Mouse (Mus musculus): Measurements from ENCODE around the gene Btbd9.

Btbd9 gene

DNA sequence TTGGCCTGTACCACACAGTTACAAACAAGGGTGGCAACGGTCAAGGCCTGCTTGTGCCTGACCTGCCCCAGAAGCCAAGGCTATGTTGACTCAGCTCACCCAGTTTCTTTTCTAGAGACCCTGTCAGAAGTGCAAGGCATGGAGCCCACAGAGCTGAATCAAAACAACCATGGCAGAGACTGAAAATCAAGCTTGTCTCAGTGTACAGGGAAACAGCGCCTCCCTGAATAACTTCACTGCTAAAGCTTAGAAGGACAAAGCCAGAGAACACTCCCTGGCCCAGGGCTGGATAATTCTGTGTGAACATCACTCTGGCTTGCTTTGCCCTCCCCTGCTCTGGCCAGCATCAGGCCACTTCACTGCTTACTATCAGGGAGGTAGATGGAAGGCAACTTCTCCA, 228.3 kb downstream of the Btbd9 start:
- intact Hi-C loops (cut with DNase I) = no loop called here

DNA sequence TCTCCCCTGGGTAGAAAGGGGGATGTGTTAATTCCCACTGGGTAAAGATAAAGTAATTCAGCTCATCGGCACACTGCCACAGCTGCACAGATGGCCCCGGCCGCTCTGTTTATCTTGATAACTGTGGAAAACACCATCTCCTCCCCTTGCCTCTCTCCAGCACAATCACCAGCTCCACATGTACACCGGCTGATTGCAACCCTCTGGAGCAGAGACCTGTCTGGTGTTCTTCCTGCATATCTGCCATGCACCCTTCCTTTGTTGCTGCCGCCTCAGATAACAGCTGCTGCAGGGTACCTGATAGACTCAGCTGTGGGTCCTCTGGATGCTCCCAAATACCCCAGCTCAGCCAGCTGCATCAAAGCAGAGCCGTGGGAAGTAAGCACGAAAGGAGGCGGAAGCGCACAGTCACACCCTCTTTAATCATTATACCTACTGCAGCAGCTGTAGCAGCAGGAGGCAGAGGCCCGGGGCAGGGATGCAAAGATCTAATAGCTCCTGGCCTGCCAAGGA, 229.1 kb downstream of the Btbd9 start:
- intact Hi-C loops (cut with DNase I) = no loop called here

DNA sequence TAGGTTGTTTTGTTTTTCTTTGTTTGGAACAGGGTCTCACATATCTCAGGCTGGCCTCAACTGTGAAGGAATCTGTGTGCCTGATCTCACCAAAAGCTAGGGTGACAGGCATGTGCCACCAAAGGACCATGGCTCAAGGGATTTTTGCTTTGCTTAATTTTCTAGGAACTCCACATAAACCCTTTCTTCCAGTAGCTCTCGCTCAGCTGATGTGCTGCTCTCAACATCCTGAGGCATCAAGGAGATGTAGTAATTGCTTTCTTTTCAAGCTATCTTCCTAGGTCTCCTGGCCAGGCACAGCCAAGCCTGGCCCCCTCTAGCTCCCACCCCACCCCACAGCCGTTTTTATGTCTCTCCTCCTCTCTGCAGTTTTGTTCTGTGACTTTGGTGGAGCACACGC, 231.3 kb downstream of the Btbd9 start:
- intact Hi-C loops (cut with DNase I) = no loop called here

DNA sequence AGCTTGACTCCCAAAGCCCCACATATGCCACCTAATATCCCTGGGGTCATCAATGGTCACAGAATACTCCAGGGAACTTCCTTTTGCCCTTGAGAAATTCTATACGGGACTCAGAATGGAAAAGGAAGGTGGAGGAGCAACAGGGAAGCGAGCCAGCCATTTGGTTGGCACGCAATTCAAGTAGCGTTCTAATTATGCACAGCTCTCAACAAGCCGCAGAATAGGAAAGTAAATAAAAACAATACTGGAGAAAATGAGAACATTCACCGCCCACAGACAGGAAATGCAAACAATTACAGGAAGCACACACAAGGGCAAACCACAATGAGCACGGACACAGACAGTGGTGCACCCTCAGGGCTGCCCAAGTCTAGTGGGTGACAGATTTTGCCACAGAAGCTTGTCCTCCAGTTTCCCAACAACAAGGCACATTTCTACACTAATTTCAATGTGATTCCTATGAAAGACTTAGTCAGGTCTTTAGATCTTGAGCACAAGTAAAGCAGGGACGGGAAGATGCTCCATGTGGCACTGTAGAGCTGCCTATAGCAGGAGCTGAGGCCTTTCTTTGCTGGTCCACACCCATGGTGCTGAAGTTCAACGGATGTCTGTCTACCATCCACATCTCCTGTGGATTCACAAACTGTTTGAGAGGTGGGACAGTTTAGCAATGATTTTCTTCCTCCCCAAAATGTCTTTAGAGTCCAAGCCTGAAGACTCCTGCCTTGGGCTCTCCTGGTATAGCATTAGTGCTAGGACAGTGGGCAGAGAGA, 232.4 kb downstream of the Btbd9 start:
- intact Hi-C loops (cut with DNase I) = no loop called here

DNA sequence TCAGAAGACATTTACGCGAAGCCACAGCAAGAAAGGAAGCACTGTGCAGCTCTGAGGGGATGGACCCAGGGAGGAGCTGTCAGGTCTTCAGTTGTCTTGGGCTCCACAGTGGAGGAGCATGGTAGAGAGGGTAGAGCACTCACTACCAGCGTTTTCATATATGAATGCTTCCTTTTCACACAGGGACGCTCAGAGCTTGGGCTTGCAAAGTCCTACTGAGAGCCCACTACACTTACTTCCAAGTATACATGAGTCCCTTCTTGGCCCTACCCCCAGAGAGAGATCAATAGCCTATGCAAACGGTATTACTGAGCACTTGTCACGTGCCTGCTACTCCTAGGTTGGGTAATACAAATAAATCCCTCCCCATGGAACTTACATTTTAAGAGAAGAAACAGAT, 234.7 kb downstream of the Btbd9 start:
- intact Hi-C loops (cut with DNase I) = no loop called here

DNA sequence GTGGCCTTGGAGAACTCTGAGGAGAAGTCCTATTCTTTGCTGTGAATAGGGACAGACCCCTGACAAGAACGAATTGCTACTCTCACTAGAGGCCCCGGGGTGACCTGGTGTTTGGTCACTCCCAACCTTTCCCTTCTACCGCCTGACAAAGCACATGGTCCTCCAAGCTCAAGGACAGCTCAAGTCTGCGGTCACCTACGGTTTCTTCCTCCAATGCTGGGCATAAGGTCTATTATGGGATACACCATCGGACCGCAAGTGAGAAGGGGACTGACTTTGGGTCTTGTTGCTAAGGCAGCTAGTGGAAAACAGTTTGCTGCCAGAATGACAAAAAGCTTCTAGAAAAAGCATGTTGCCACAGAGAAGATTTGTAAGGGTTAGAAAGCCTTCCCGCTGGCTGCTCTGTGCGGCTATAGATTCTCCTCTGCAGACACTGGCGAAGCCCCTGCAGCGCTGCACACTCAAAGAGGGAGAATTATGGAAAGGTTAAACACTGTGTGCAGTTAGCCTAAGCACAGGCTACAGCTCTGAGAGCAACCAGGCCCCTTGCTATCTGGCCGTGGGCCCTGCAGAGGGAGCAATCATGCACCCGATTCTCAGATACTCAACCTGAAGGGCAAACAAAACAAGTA, 235.7 kb downstream of the Btbd9 start:
- intact Hi-C loops (cut with DNase I) = no loop called here

DNA sequence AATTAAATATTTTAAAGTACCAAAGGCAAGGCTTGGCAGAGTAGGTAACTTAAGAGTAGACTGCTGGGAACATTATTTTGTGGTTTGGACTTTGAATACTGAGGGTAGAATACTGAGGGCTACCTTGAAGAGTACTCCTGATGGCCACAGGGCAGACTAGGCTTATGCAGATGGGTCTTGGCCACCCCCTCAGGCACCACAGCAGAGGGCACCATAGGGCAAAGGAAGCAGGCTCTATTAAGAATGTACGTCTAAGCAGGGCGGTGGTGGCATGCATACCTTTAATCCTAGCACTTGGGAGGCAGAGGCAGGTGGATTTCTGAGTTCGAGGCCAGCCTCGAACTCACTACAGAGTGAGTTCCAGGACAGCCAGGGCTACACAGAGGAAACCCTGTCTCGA, 237.0 kb downstream of the Btbd9 start:
- intact Hi-C loops (cut with DNase I) = no loop called here

DNA sequence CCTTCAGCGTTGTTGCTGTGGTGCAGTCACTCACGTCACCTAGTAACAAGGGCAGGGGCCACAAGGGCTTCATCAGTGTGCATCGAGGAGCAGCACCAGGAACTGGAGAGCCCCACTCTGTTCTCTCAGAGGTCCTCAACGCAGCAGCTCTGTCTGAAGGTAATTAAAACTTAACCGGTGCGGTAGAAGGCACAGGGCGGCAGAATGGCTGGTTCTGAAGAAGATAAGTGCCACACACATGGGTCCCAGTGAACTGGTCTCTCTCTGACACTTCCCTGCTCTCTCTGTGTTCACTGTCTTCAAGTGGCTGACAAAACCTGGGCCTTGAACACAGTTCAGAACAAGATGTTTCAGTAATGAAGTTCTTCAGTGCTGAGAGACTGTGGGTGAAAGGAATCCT, 239.5 kb downstream of the Btbd9 start:
- intact Hi-C loops (cut with DNase I) = no loop called here

DNA sequence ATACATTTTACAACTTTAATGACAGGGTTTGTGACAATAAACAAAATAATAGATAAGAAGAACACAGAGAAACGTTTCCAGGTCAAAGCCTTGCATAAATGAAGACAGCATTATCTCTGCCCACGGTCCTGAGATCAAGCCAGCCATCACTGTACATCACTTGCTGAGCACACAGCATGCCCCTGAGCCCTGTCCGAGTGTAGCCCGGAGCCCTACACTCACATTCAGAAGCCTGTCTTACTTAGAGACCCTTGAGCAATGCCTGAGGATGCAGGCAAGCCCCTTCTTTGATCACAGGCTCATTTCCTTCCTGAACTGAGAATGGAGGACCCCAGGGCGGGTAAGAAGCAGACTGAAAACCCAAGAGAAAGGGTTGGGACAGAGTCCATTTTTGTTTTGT, 240.0 kb downstream of the Btbd9 start:
- intact Hi-C loops (cut with DNase I) = no loop called here

DNA sequence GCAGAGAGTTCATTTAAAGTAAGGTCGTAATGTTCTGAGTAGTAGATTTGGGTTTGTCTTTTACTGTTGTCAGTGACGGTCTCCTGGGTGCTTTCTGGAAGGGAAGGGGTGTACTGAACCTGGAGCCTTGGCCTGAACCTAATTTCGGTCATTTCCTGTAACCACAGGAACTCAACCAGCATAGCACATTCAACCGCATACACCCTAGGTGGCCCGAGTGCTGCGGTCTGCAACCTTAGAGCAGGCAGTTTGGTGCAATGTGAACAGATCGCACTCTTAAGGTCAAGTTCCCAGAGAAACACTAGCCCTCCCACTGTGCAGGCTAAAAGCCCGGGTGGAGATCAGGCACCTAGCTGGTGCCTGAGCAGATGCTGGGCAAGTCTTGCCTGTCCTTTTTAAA, 240.5 kb downstream of the Btbd9 start:
- intact Hi-C loops (cut with DNase I) = no loop called here

DNA sequence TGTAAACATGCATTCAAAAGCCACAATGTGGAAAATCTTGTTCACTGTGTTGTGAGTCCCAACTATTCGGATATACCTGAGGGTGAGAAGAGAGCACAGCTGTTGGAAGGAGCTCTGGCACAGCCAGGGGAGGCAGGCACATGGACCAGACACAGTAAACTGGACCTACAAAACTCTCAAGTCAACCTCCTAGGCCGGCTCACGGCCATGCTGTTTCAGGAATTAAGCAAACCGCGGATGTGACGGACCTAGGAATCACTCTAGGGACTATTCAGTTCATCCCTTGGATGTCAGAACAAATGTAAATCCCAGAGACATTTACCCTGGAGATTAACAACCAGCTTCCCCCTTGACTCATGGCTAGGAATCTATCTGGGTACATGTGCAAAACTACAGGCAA, 242.0 kb downstream of the Btbd9 start:
- intact Hi-C loops (cut with DNase I) = no loop called here

DNA sequence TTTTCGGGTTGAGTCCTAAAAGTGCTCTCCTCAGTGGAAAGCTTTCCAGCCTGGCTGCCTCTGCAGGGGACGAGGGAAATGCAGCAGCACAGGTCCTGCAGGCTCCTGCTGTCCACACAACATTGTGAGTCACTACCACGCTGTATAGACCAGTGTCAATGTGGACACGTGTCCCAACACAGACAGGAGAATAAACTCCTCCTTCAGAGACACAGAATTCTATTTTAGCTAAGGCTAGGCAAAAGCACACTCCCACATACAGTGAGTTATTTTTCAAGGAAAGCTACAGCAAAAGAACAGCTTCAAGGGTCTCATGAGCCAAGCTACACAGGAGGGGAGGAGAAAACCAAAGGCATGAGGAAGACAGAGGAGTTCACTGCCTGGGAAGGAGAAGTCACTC, 243.2 kb downstream of the Btbd9 start:
- intact Hi-C loops (cut with DNase I) = no loop called here

DNA sequence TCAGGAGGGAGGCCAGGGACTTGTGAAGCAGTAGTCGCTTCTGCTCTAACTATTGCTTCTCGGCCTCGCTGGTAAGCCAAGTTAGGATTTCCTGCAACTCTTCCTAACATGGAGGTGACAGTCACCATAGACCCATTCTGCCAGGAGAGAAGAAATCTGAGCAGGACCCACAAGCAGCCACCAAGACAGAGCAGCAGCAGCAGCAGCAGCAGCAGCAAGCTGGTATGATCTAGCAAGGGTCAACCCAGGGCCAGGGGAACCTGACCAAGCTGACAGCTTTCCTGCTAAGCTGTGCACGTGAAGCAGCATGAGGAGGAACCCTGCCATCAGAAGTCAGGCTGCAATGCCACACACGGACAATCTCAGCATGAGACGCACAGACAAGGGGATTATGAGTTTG, 244.9 kb downstream of the Btbd9 start:
- intact Hi-C loops (cut with DNase I) = no loop called here

DNA sequence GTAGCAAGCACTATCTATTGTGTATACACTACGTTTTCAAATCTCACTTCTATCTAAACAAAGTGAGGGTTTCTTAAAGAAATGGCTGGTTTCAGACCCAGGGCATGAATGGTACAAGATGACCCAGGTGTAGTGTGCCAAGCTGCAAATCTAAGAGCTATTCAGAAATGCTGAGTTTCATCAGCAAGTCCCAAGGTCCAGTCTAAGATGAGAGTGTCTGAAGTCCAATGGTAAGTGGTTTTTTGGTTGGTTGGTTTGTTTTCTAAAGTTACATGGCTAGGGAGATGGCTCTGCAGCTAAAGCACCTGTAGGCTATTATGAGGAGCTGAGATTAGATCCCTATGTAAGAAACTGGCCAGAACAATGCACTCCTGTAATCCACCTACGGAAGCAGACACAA, 246.8 kb downstream of the Btbd9 start:
- intact Hi-C loops (cut with DNase I) = no loop called here

DNA sequence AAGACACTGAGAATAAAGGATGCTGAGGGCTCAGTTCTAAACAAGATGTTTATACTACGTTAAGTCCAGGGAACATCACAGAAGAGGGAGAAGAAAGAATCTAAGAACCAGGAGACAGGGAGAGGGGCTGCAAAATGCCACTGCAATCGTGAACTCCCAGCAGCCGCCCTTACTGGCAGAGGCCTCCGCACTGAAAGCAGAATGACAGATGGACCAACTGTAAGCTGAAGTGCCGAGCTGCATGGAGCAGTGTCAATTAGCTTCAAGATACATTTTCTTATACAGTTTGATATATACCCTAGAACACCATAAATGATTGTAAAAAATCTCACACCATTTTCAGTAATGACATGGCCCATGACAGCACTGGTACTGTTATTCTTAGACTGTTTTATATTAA, 247.4 kb downstream of the Btbd9 start:
- intact Hi-C loops (cut with DNase I) = no loop called here

DNA sequence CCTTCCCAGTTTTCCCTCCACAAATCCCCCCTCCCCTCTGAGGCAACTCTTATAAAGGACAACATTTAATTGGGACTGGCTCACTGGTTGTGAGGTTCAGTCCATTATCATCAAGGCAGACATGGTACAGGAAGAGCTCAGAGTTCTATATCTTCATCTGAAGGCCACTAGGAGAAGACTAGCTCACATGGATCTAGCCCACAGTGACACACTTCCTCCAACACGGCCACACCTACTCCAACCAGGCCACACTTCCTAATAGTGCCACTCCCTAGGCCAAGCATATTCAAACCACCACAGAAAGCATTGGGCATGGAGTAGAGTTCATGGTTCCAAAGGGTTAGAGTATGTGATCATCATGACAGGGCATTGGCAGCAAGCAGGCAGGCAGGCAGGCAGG, 249.4 kb downstream of the Btbd9 start:
- intact Hi-C loops (cut with DNase I) = no loop called here

DNA sequence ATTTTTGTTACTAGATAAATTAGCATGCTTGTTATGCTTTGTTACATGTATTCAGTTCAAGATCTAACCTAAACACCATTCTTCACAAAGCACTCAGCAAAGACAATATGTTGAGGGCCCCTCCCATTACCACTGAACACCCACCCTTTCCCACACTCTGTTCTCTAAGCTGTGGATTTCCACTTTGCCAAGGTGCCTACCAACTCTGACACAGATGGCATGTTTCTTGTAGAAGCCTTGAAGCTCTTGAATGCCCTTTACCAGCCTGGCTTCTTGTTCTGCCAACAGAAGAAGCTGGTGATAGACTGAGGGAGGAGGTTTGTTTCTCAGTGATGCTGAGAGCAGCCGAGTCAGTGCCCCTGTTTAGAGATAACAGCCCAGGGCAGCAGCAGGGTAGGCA, 256.0 kb downstream of the Btbd9 start:
- intact Hi-C loops (cut with DNase I) = no loop called here

DNA sequence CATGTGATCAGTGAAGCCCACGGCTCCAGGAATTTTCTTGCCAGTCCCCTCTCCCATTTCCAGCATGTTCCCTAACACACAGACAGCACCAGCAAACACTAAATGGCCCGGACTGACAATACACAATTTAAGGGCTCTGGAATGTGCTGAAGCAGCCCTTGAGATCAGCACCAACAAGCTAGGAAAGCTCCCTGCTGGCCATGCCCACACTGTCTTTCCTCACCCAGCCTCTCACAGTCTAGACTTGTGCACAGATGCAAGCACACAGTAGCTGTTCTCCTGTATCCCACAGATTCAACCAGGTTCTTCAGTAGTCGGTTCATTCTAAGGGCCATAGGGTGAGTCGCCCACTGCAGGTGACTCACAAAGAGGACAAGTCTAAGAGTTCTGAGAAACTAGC, 263.6 kb downstream of the Btbd9 start:
- intact Hi-C loops (cut with DNase I) = no loop called here

DNA sequence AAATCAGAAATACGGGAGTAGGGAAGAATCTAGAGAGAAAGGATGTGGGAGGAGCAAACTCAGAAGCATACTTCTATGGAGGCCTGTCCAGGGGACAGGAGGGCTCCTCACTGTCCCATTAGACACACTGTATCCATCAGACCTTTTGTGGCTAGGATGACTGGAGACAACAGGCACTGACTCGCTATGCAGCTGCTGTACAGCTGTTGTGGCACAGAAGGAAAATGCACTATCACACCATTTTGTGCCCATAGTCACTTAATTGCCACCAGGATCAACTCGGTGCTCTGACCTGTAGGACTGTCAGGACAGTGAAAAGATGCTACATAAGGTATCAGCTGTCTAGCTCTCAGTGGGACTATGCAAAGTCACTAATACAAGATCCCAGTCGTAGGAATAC, 266.7 kb downstream of the Btbd9 start:
- intact Hi-C loops (cut with DNase I) = no loop called here

DNA sequence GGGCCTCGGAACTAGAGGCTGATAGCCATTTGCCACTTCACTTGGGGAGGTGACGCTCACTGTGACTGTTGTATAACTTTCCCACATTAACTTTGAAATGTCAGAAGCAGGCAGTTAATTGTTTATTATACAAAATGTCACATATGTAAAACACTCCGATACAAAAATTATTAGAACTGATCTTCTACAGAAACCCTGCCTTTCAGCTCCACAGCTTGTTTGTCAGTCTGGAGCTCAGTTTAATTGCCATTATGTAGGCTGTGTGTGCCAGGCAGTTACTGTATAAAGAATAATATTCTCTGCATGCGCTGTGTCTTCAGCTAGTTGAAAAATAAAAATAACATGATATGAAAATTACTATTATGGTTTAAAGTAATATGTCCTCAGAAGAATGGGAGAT, 267.4 kb downstream of the Btbd9 start:
- intact Hi-C loops (cut with DNase I) = no loop called here

DNA sequence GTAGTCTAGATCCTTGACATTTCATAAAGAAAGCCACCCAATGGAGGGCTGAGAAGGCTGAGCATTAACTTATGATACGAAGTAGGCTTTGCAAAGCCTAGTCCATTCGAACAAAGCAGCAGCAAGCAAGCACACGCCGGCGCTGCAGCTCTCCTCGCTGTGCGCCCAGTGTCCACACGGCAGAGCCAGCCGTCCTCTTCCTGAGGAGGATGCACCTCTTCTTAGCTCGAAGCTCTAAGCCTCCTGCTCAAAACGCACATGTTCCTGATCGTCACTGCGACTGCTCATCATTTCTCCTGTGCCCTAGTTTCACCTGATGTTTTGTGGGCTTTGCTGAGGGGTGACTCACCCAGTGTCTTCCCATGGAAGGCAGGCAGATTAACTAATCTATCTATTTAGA, 268.0 kb downstream of the Btbd9 start:
- intact Hi-C loops (cut with DNase I) = no loop called here

DNA sequence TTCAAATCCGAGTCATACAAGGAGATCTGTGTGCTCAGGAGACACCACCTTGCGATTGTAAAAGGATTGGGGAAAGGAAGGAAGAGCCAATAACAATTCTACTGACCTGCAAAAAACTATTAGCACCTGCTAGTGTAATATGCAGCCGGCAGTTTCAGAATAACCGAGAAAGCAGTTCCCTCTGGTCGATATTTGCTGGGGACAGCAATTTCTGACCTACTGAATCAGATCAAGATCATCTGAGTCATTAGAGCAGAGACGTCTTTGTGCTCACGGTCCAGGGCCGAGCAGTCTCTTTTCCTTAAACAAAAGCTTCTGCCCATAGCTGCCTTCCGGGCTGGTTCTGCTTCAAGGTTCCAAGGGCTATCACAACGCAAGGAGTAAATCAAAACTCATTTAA, 269.1 kb downstream of the Btbd9 start:
- intact Hi-C loops (cut with DNase I) = no loop called here

DNA sequence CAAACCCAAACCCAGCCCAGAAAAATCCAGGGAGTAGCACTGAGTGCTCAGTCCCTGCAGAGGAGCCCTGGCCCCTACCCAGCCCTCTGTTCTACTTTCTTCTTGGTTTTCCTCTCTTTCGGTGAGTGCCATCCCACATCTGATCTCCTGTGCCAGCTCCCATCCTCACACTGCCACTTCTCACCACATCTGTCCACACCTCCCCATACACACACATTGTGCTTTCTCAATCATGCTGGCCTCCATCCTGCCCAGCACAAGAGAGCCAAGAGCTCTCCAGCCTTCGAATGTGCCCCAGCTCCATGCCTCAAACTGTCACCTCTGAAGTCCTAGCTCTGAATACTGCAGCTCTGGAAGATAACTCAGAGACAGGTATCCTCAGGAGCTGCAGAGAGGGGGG, 271.5 kb downstream of the Btbd9 start:
- intact Hi-C loops (cut with DNase I) = no loop called here

All from adrenal gland (tissue).